Comparison of ENCODE assay signal across 33 mouse cellular contexts in genomic region chr2:52717076-52717475, GRCm38 (mm10). TPM values are rescaled to one million over a fixed set of nuclear protein-coding genes. Genes with fewer than 3 reads are reported as not detected.
"Had no signal": no experiment of that assay in that cellular context is flagged by ENCODE, and none has a peak within 500 bp of the region (broad histone marks: within the 10 kb centered on the region; RNA-seq: fewer than 3 reads in every experiment).

No protein-coding gene starts in this region.

- H3K4me3 ChIP-seq: heart, embryonic 13.5 days; heart, embryonic 15.5 days; hindbrain, embryonic 10.5 days; hindbrain, embryonic 12.5 days; hindbrain, embryonic 13.5 days; hindbrain, embryonic 15.5 days; intestine, embryonic 15.5 days; kidney, embryonic 15.5 days; layer of hippocampus, adult 2 months; left cerebral cortex, adult 2 months had no signal

- H3K27ac ChIP-seq: heart, embryonic 13.5 days; heart, embryonic 15.5 days; hindbrain, embryonic 10.5 days; hindbrain, embryonic 12.5 days; hindbrain, embryonic 13.5 days; hindbrain, embryonic 14.5 days; hindbrain, embryonic 15.5 days; hindbrain, postnatal 0 days; intestine, embryonic 15.5 days; kidney, embryonic 15.5 days; kidney, postnatal 0 days; layer of hippocampus, adult 2 months had no signal

- DNase-seq: heart, postnatal 14 days; heart, postnatal 4 days; kidney, adult 11 months; kidney, adult 18-20 months; kidney, adult 2 months; kidney, adult 8-10 months; kidney, adult 9 months; kidney, postnatal 10 days; kidney, postnatal 14 days; kidney, postnatal 25 days; kidney, postnatal 36 days; kidney, postnatal 4 days; layer of hippocampus, adult 9-11 months; layer of hippocampus, postnatal 36 days had no signal

- ATAC-seq: hindbrain, embryonic 16.5 days; hindbrain, postnatal 0 days; inflammation-experienced regulatory T-cells, adult 6 months; intestine, embryonic 15.5 days; intestine, embryonic 16.5 days; intestine, postnatal 0 days had no signal

- H3K36me3 ChIP-seq: intestine, embryonic 15.5 days had no signal

- H3K4me2 ChIP-seq: heart, embryonic 11.5 days; heart, embryonic 13.5 days; heart, embryonic 15.5 days; hindbrain, embryonic 12.5 days; hindbrain, embryonic 13.5 days; hindbrain, embryonic 14.5 days; hindbrain, embryonic 15.5 days; intestine, embryonic 15.5 days; kidney, embryonic 15.5 days had no signal

- H3K27me3 ChIP-seq: heart, embryonic 13.5 days; heart, embryonic 15.5 days; hindbrain, embryonic 12.5 days; hindbrain, embryonic 13.5 days; hindbrain, embryonic 15.5 days; intestine, embryonic 15.5 days; kidney, embryonic 15.5 days had no signal

- H3K9me3 ChIP-seq: heart, embryonic 13.5 days; heart, embryonic 15.5 days; hindbrain, embryonic 10.5 days; hindbrain, embryonic 12.5 days; hindbrain, embryonic 13.5 days; hindbrain, embryonic 15.5 days; intestine, embryonic 15.5 days; kidney, embryonic 15.5 days had no signal

- H3K4me1 ChIP-seq: heart, embryonic 13.5 days; heart, embryonic 15.5 days; hindbrain, embryonic 15.5 days; intestine, embryonic 15.5 days had no signal

- H3K9ac ChIP-seq: heart, embryonic 13.5 days; heart, embryonic 15.5 days; hindbrain, embryonic 12.5 days; hindbrain, embryonic 13.5 days; hindbrain, embryonic 14.5 days; hindbrain, embryonic 15.5 days; intestine, embryonic 15.5 days; kidney, embryonic 15.5 days had no signal

RNA-seq across cellular contexts. Expression of gene Cacnb4, which starts 40.4 kb away (rescaled TPM):
- total RNA-seq: hematopoietic stem cell, adult 5-6 weeks had no signal
